Mouse (Mus musculus) CH12.LX (cell line): ENCODE measurements at regions not wholly inside any gene's neighbourhood (a gene's known extent, or its start where the extent isn't known, plus 50 kb on each side); places are given as distances from the start of the nearest gene placed in this dataset.

Experiments
- DNase-seq: peaks from one replicate; pipeline ENCODE4 v3.0.0-alpha.2; 2013; ENCODE audit errors: extremely low read depth
- H3K27ac ChIP-seq: 2 replicates; pipeline ENCODE4 v1.5.1; 2012; ENCODE audit warnings: low read depth, mild to moderate bottlenecking, control low read depth, moderate library complexity; ENCODE audit not compliant: insufficient read depth
- H3K27me3 ChIP-seq: replicated peaks from 2 replicates; pipeline ENCODE3; 2012; ENCODE audit warnings: inconsistent platforms
- H3K36me3 ChIP-seq, 2 experiments: replicated peaks in 1 of 2; 2 replicates each; pipeline versions ENCODE3 to v1.6.1; 2012; ENCODE audit warnings: inconsistent platforms in 1 of 2, low read length in 1 of 2, mild to moderate bottlenecking in 1 of 2, mixed read lengths in 1 of 2, moderate library complexity in 1 of 2; ENCODE audit not compliant: control insufficient read depth in 1 of 2, insufficient read depth in 1 of 2
- H3K4me1 ChIP-seq, 2 experiments: 2 replicates each; pipeline ENCODE4 v1.6.1; 2012; ENCODE audit warnings: inconsistent platforms in 1 of 2, moderate library complexity in 1 of 2; ENCODE audit not compliant: insufficient read depth in 2 of 2, control insufficient read depth in 1 of 2
- H3K4me2 ChIP-seq: 2 replicates; pipeline ENCODE4 v1.6.1; 2012; ENCODE audit warnings: low read depth, mild to moderate bottlenecking, control low read depth; ENCODE audit not compliant: poor library complexity, insufficient read depth, severe bottlenecking
- H3K4me3 ChIP-seq, 3 experiments: fragments of 150-350 bp in 1 of 3; sonication (generic) in 1 of 3; replicated peaks in 1 of 3; 2 replicates each; pipeline versions ENCODE3 to v1.5.1; 2011 to 2012; ENCODE audit warnings: low read depth in 2 of 3, low read length in 2 of 3, mild to moderate bottlenecking in 2 of 3, moderate library complexity in 2 of 3, control low read depth in 1 of 3, improper control_type of control experiment in 1 of 3, inconsistent platforms in 1 of 3, mixed read lengths in 1 of 3; ENCODE audit not compliant: poor library complexity in 1 of 3
- H3K79me2 ChIP-seq: replicated peaks from 2 replicates; pipeline ENCODE4 v1.6.1; 2012; ENCODE audit warnings: mild to moderate bottlenecking, moderate library complexity; ENCODE audit not compliant: control insufficient read depth, poor library complexity, insufficient read depth, severe bottlenecking; ENCODE audit errors: extremely low read depth
- H3K9ac ChIP-seq: 2 replicates; pipeline ENCODE4 v1.6.1; 2012; ENCODE audit warnings: low read depth, mild to moderate bottlenecking, control low read depth, moderate library complexity; ENCODE audit not compliant: insufficient read depth
- H3K9me3 ChIP-seq: replicated peaks from 2 replicates; pipeline ENCODE3; 2012; ENCODE audit warnings: low read length, inconsistent platforms, mixed read lengths
- BHLHE40 ChIP-seq: IDR thresholded peaks from 2 replicates; pipeline ENCODE4 v1.6.1; 2011; ENCODE audit warnings: mild to moderate bottlenecking, low read depth, low read length, improper control_type of control experiment
- CTCF ChIP-seq, 2 experiments: IDR thresholded peaks in 1 of 2; conservative IDR thresholded peaks in 1 of 2; 2 replicates each; pipeline ENCODE4 v1.5.1; 2011 to 2012; ENCODE audit warnings: low read depth in 2 of 2, low read length in 2 of 2, improper control_type of control experiment in 1 of 2, inconsistent platforms in 1 of 2, mild to moderate bottlenecking in 1 of 2, moderate library complexity in 1 of 2
- E2F4 ChIP-seq: IDR thresholded peaks from 2 replicates; pipeline ENCODE4 v1.6.1; 2011; ENCODE audit warnings: low read depth, low read length, improper control_type of control experiment; ENCODE audit not compliant: insufficient replicate concordance
- EP300 ChIP-seq: IDR thresholded peaks from 2 replicates; pipeline ENCODE4 v1.6.1; 2011; ENCODE audit warnings: low read length, improper control_type of control experiment
- ETS1 ChIP-seq: conservative IDR thresholded peaks from 2 replicates; pipeline ENCODE4 v1.6.1; 2012; ENCODE audit warnings: low read depth, mild to moderate bottlenecking, inconsistent platforms, low read length, improper control_type of control experiment, moderate library complexity
- GABPA ChIP-seq: IDR thresholded peaks from 2 replicates; pipeline ENCODE4 v1.6.1; 2012; ENCODE audit warnings: low read depth, low read length, improper control_type of control experiment, inconsistent platforms; ENCODE audit not compliant: insufficient replicate concordance
- IRF4 ChIP-seq: IDR thresholded peaks from 2 replicates; pipeline ENCODE4 v1.6.1; 2014; ENCODE audit warnings: low read depth, mild to moderate bottlenecking, inconsistent platforms, low read length, improper control_type of control experiment
- JUN ChIP-seq: IDR thresholded peaks from 2 replicates; pipeline ENCODE4 v1.6.1; 2011; ENCODE audit warnings: low read depth, mild to moderate bottlenecking, low read length, improper control_type of control experiment, moderate library complexity; ENCODE audit not compliant: insufficient read depth
- KAT2A ChIP-seq: IDR thresholded peaks from 2 replicates; pipeline ENCODE4 v1.6.1; 2012; ENCODE audit warnings: low read length, improper control_type of control experiment, inconsistent platforms; ENCODE audit not compliant: insufficient replicate concordance
- MAFK ChIP-seq: IDR thresholded peaks from 2 replicates; pipeline ENCODE4 v1.6.1; 2011; ENCODE audit warnings: low read length, improper control_type of control experiment; ENCODE audit not compliant: insufficient replicate concordance
- MAX ChIP-seq: IDR thresholded peaks from 2 replicates; pipeline ENCODE4 v1.6.1; 2011; ENCODE audit warnings: low read length, improper control_type of control experiment
- MAZ ChIP-seq: IDR thresholded peaks from 2 replicates; pipeline ENCODE4 v1.6.1; 2012; ENCODE audit warnings: low read depth, mild to moderate bottlenecking, inconsistent platforms, low read length, improper control_type of control experiment, moderate library complexity
- MEF2A ChIP-seq: IDR thresholded peaks from 2 replicates; pipeline ENCODE4 v1.6.1; 2014; ENCODE audit warnings: low read depth, mild to moderate bottlenecking, inconsistent platforms, low read length, improper control_type of control experiment, borderline replicate concordance
- MXI1 ChIP-seq: IDR thresholded peaks from 2 replicates; pipeline ENCODE4 v1.6.1; 2011; ENCODE audit warnings: mild to moderate bottlenecking, low read depth, low read length, improper control_type of control experiment
- MYC ChIP-seq: IDR thresholded peaks from 2 replicates; pipeline ENCODE4 v1.6.1; 2011; ENCODE audit warnings: low read depth, mild to moderate bottlenecking, improper control_type of control experiment, low read length
- NELFE ChIP-seq: IDR thresholded peaks from 2 replicates; pipeline ENCODE4 v1.6.1; 2011; ENCODE audit warnings: low read depth, low read length, improper control_type of control experiment
- NRF1 ChIP-seq: IDR thresholded peaks from 2 replicates; pipeline ENCODE4 v1.6.1; 2014; ENCODE audit warnings: low read depth, mild to moderate bottlenecking, inconsistent platforms, low read length, improper control_type of control experiment, moderate library complexity
- POLR2A ChIP-seq: IDR thresholded peaks from 2 replicates; pipeline ENCODE4 v1.6.1; 2011; ENCODE audit warnings: low read depth, mild to moderate bottlenecking, improper control_type of control experiment, low read length
- POLR2AphosphoS2 ChIP-seq: IDR thresholded peaks from 2 replicates; pipeline ENCODE4 v1.6.1; 2011; ENCODE audit warnings: low read depth, low read length, improper control_type of control experiment
- RAD21 ChIP-seq: IDR thresholded peaks from 2 replicates; pipeline ENCODE4 v1.6.1; 2011; ENCODE audit warnings: low read depth, mild to moderate bottlenecking, low read length, improper control_type of control experiment, moderate library complexity
- TBP ChIP-seq: conservative IDR thresholded peaks from 2 replicates; pipeline ENCODE4 v1.6.1; 2011; ENCODE audit warnings: low read depth, low read length, improper control_type of control experiment
- TCF12 ChIP-seq: IDR thresholded peaks from 2 replicates; pipeline ENCODE4 v1.6.1; 2014; ENCODE audit warnings: low read depth, mild to moderate bottlenecking, inconsistent platforms, low read length, improper control_type of control experiment
- UBTF ChIP-seq: IDR thresholded peaks from 2 replicates; pipeline ENCODE4 v1.6.1; 2012; ENCODE audit warnings: low read depth, mild to moderate bottlenecking, inconsistent platforms, low read length, improper control_type of control experiment, moderate library complexity
- USF2 ChIP-seq: conservative IDR thresholded peaks from 2 replicates; pipeline ENCODE4 v1.6.1; 2011; ENCODE audit warnings: low read depth, low read length, improper control_type of control experiment
- ZC3H11A ChIP-seq: IDR thresholded peaks from 2 replicates; pipeline ENCODE4 v1.6.1; 2012; ENCODE audit warnings: low read depth, mild to moderate bottlenecking, inconsistent platforms, low read length, improper control_type of control experiment
- dilution Hi-C: fragments of 300-500 bp; cut with MboI; formaldehyde crosslinking; loops from 2 replicates; pipeline ENCODE4 v1.14.3; 2020; ENCODE audit warnings: low sequenced_read_pairs; ENCODE audit not compliant: extremely low pct_unique_long_range_greater_than_20kb, extremely low pct_ligation_motif_present
- in situ Hi-C: fragments of 300-500 bp; cut with MboI; formaldehyde crosslinking; loops from 3 replicates; pipeline ENCODE4 v1.14.3; 2019; ENCODE audit warnings: low sequenced_read_pairs, low pct_ligation_motif_present, low pct_unique_long_range_greater_than_20kb, mixed read lengths

DNA sequence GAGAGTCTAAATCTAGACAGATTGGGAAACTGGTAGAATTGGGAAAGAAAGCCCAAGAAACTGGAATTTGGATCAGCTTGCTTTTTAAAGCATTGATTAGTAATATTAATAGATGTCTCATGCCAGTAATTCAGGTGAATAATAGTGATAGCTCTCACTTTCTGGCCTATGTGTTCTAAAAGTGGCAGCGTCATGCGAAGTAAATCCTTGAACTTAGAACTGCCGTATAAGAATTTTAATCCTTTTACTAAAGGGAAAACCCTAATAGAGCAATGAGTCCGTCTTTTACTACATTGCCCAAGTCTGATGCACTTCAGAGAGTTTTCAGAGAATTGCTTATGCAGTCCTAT, 114.7 kb downstream of the Ogfrl1 start:
- dilution Hi-C loops = no loop called here
- H3K27me3 ChIP-seq = no peaks in the 10 kb centered on the region
- H3K4me1 ChIP-seq = no peaks in the 10 kb centered on the region
- in situ Hi-C loops = no loop called here
- H3K4me3 ChIP-seq = no peak overlapping the region
- no peak overlapping the region for H3K27ac ChIP-seq
- TF ChIP-seq MEF2A (no peak), RAD21 (no peak), USF2 (no peak), MAZ (no peak), GABPA (no peak)
- TF ChIP-seq, all 38 proteins: peak for 0
- H3K9ac ChIP-seq = no peak overlapping the region
- no peaks in the 10 kb centered on the region for H3K9me3 ChIP-seq
- no peaks in the 10 kb centered on the region for H3K79me2 ChIP-seq
- no peaks in the 10 kb centered on the region for H3K36me3 ChIP-seq
- H3K4me2 ChIP-seq = no peak overlapping the region
- no peak for DNase-seq

GRCm38 (mm10) chr1:23282215-23282869, 115.2 kb downstream of the Ogfrl1 start:
- H3K4me1 ChIP-seq = no peaks in the 10 kb centered on the region
- dilution Hi-C loops = no loop called here
- H3K4me2 ChIP-seq = no peak overlapping the region
- H3K36me3 ChIP-seq = no peaks in the 10 kb centered on the region
- no peak overlapping the region for H3K27ac ChIP-seq
- no peaks in the 10 kb centered on the region for H3K9me3 ChIP-seq
- in situ Hi-C loops = no loop called here
- H3K9ac ChIP-seq = no peak overlapping the region
- no peak for DNase-seq
- TF ChIP-seq NRF1 (no peak), POLR2A (no peak), IRF4 (no peak), MXI1 (no peak), MAZ (no peak), TBP (no peak)
- H3K27me3 ChIP-seq = no peaks in the 10 kb centered on the region
- no peak overlapping the region for H3K4me3 ChIP-seq
- H3K79me2 ChIP-seq = no peaks in the 10 kb centered on the region

- no peaks in the 10 kb centered on the region for H3K79me2 ChIP-seq
- in situ Hi-C loops (no loop called here), dilution Hi-C loops (no loop called here)
- H3K4me1 ChIP-seq = no peaks in the 10 kb centered on the region
- no peak overlapping the region for H3K4me3 ChIP-seq
- H3K27me3 ChIP-seq = no peaks in the 10 kb centered on the region
- H3K36me3 ChIP-seq = no peaks in the 10 kb centered on the region
- no peak overlapping the region for H3K27ac ChIP-seq
- H3K9me3 ChIP-seq = no peaks in the 10 kb centered on the region
- no peak overlapping the region for H3K9ac ChIP-seq
- no peak for DNase-seq
- no peak overlapping the region for H3K4me2 ChIP-seq
- TF ChIP-seq MAX (no peak), BHLHE40 (no peak), NELFE (no peak), ETS1 (no peak), UBTF (no peak), MAFK (no peak), KAT2A (no peak), MAZ (no peak), POLR2AphosphoS2 (no peak), EP300 (no peak), ZC3H11A (no peak), JUN (no peak), E2F4 (no peak), MYC (no peak), TCF12 (no peak), CTCF (conservative IDR thresholded peaks at IDR 0.05 in 1 of 2, IDR thresholded peaks at IDR 0.05 in 1 of 2; ENCODE audit: low read depth in 2 of 2, low read length in 2 of 2) (no peak)
- TF ChIP-seq, all 38 proteins: peak for 0
These were observed 117.7 kb downstream of the Ogfrl1 start for GRCm38 (mm10) chr1:23279827-23280226.
